8 mouse cellular contexts compared by ENCODE assay signal in the genomic region with DNA sequence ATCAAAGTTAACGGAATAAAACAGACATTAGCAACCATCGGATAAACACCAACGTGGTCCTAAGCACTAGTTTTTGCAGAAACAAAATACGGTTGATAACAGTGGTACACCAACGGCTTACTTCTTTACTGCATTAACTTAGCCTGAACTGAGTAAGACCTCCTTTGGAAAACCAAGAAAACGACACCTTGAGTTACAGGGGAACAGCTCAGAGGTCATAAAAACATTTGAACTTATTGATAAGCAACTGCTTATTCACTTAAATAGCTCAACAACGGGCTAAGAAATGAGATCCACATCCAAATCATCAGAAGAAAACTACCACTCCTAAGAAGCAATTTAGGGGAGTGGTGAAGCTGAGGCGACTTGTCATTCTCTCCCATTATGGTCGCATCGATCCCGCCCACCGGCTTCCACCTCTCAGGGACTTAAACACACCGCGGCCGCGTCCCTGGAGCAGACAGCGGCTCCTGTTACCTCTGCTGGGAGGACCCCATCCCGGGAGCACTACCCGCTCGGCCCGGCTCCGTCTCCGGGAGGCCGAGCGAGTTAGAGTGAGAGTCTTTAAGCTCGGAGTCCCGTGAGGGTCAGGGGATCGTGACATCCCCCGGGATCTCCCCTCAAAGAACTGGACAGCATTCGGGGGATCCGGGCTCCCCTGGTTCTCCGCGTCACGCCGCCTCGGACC. TPM values are rescaled to one million over a fixed set of nuclear protein-coding genes. Genes with fewer than 3 reads are reported as not detected.
DNase-seq lines count a peak whose midpoint lies in the region; ATAC-seq lines count a peak whose summit lies in the region.
"Not testable (repeated sequence)": the region's sequence is repeated elsewhere in the genome, so short reads cannot be mapped to it uniquely, and the experiment has no call there.

No protein-coding gene starts in this region.

- H3K36me3 ChIP-seq in erythroblast, embryonic 14.5 days (ENCODE audit: control insufficient read depth); heart, embryonic 15.5 days; liver, embryonic 12.5 days; midbrain, embryonic 15.5 days (replicated peaks): not testable (repeated sequence)

- 3% methylated on average over 30 of the region's 36 CpGs for WGBS in heart, embryonic 15.5 days
- WGBS in liver, embryonic 12.5 days (ENCODE audit: insufficient replicate concordance): 2% methylated on average over 36 of the region's 36 CpGs
- WGBS in midbrain, embryonic 15.5 days: 7% methylated on average over 22 of the region's 36 CpGs

- peak; percentile 45 for DNase-seq in 416B (ENCODE audit: low read depth)
- DNase-seq in adrenal gland, postnatal 36 days: peak; percentile 33 to 44
- DNase-seq in kidney, postnatal 10 days: peak; percentile 41
- peak; percentile 25 to 32 for DNase-seq in right cerebral cortex, postnatal 36 days (ENCODE audit: low spot score in 2 of 2)

- not testable (repeated sequence) for H3K27me3 ChIP-seq in erythroblast, embryonic 14.5 days (ENCODE audit: control insufficient read depth); heart, embryonic 15.5 days; liver, embryonic 12.5 days (replicated peaks); midbrain, embryonic 15.5 days (replicated peaks)

- not testable (repeated sequence) for H3K9me3 ChIP-seq in erythroblast, embryonic 14.5 days (ENCODE audit: control insufficient read depth, low read length); heart, embryonic 15.5 days (replicated peaks); liver, embryonic 12.5 days (replicated peaks); midbrain, embryonic 15.5 days

- H3K9ac ChIP-seq in heart, embryonic 15.5 days: peak overlapping the region; percentile 86
- H3K9ac ChIP-seq in liver, embryonic 12.5 days: peak overlapping the region; percentile 87
- H3K9ac ChIP-seq in midbrain, embryonic 15.5 days: peak overlapping the region; percentile 76

- peak overlapping the region; percentile 75 for H3K4me3 ChIP-seq in erythroblast, embryonic 14.5 days (replicated peaks)
- H3K4me3 ChIP-seq in heart, embryonic 15.5 days: peak overlapping the region; percentile 83
- H3K4me3 ChIP-seq in liver, embryonic 12.5 days: peak overlapping the region; percentile 85
- H3K4me3 ChIP-seq in midbrain, embryonic 15.5 days: peak overlapping the region; percentile 85

- peak; percentile 63 for ATAC-seq in heart, embryonic 15.5 days (replicated peaks; ENCODE audit: insufficient number of reproducible peaks, insufficient read depth, low FRiP score, low read depth)
- peak; percentile 69 for ATAC-seq in liver, embryonic 12.5 days
- peak; percentile 65 for ATAC-seq in midbrain, embryonic 15.5 days (replicated peaks)

- peak overlapping the region; percentile 65 for H3K4me2 ChIP-seq in heart, embryonic 15.5 days
- H3K4me2 ChIP-seq in liver, embryonic 12.5 days: peak overlapping the region; percentile 72
- peak overlapping the region; percentile 60 for H3K4me2 ChIP-seq in midbrain, embryonic 15.5 days

- peaks cover 41% of the 10 kb centered on the region for H3K4me1 ChIP-seq in erythroblast, embryonic 14.5 days (ENCODE audit: control insufficient read depth)
- H3K4me1 ChIP-seq in heart, embryonic 15.5 days (replicated peaks): peaks cover 17% of the 10 kb centered on the region
- peaks cover 40% of the 10 kb centered on the region for H3K4me1 ChIP-seq in liver, embryonic 12.5 days
- peaks cover 25% of the 10 kb centered on the region for H3K4me1 ChIP-seq in midbrain, embryonic 15.5 days

- H3K27ac ChIP-seq in heart, embryonic 15.5 days: peak overlapping the region; percentile 96
- peak overlapping the region; percentile 95 for H3K27ac ChIP-seq in liver, embryonic 12.5 days
- H3K27ac ChIP-seq in midbrain, embryonic 15.5 days: peak overlapping the region; percentile 94

RNA-seq across cellular contexts. Expression of gene Ppp6c, which starts 0.8 kb away (rescaled TPM):
- total RNA-seq in adrenal gland, postnatal 36 days (2021): 100 to 1,000 TPM in 1 of 2 experiments, 10 to 100 TPM in 1; 89.0 to 106 TPM
- 0.44 and 0.60 TPM in 2 replicates for polyA plus RNA-seq in erythroblast, embryonic 14.5 days (2012)
- 46.4 and 48.8 TPM in 2 replicates for polyA plus RNA-seq in heart, embryonic 15.5 days (2015; fragmentation: Nextera tagmentation; extraction: Ambion mirVana)
- 61.2 and 63.4 TPM in 2 replicates for polyA plus RNA-seq in liver, embryonic 12.5 days (2016; fragmentation: Nextera tagmentation; extraction: Ambion mirVana)
- polyA plus RNA-seq in midbrain, embryonic 15.5 days (2015; fragmentation: Nextera tagmentation; extraction: Ambion mirVana): 66.1 and 68.8 TPM in 2 replicates

RNA-seq across cellular contexts. Expression of gene Scai, which starts 34.9 kb away (rescaled TPM):
- total RNA-seq in adrenal gland, postnatal 36 days (2021): 1 to 10 TPM; 6.9 to 9.9 TPM
- 0.30 and 1.1 TPM in 2 replicates for polyA plus RNA-seq in erythroblast, embryonic 14.5 days (2012)
- 5.3 and 6.5 TPM in 2 replicates for polyA plus RNA-seq in heart, embryonic 15.5 days (2015; fragmentation: Nextera tagmentation; extraction: Ambion mirVana)
- 3.2 and 4.1 TPM in 2 replicates for polyA plus RNA-seq in liver, embryonic 12.5 days (2016; fragmentation: Nextera tagmentation; extraction: Ambion mirVana)
- 18.6 and 21.2 TPM in 2 replicates for polyA plus RNA-seq in midbrain, embryonic 15.5 days (2015; fragmentation: Nextera tagmentation; extraction: Ambion mirVana)

Comparison
In these comparisons a context has a peak if more than half of its experiments do, and no peak if none do; other contexts are left out.
1. Peak in every context shown above with its lines: DNase-seq, ATAC-seq, H3K4me3 ChIP-seq and H3K27ac ChIP-seq.
2. RNA of gene Ppp6c, which starts 0.8 kb away (polyA plus RNA-seq): 66.1 to 68.8 TPM in midbrain, embryonic 15.5 days, 61.2 to 63.4 TPM in liver, embryonic 12.5 days and 46.4 to 48.8 TPM in heart, embryonic 15.5 days; 0.44 to 0.60 TPM in erythroblast, embryonic 14.5 days; every median in the first group is over 10 times any median in the second.